ENCODE assay signal across 18 mouse cellular contexts in genomic region chr7:100323721-100324120, GRCm38 (mm10). TPM values are rescaled to one million over a fixed set of nuclear protein-coding genes. Genes with fewer than 3 reads are reported as not detected.
DNase-seq lines count a peak whose midpoint lies in the region; TF ChIP-seq lines count a peak whose summit lies in the region.
"Had no signal": no experiment of that assay in that cellular context is flagged by ENCODE, and none has a peak within 500 bp of the region (broad histone marks: within the 10 kb centered on the region; RNA-seq: fewer than 3 reads in every experiment).

No protein-coding gene starts in this region.

- H3K4me1 ChIP-seq in kidney, adult 2 months (ENCODE audit: control insufficient read depth, insufficient read depth, low read length), result no peaks in the 10 kb centered on the region
- peaks cover 5% of the 10 kb centered on the region for H3K4me1 ChIP-seq in lung, adult 2 months (ENCODE audit: control insufficient read depth, insufficient read depth, low read length)
- H3K4me1 ChIP-seq: embryonic facial prominence, embryonic 12.5 days; hindbrain, embryonic 12.5 days had no signal

- no peak for TF ChIP-seq CTCF in kidney, adult 2 months (conservative IDR thresholded peaks at IDR 0.05; ENCODE audit: insufficient read depth, insufficient read length, low read depth, low read length)
- TF ChIP-seq CTCF in lung, adult 2 months (IDR thresholded peaks at IDR 0.05; ENCODE audit: insufficient read depth, low read length), result no peak

- H3K27ac ChIP-seq in kidney, adult 2 months (ENCODE audit: insufficient read depth, low read depth, low read length), result no peak overlapping the region
- H3K27ac ChIP-seq: embryonic facial prominence, embryonic 12.5 days; gastrocnemius, adult 2 months; hindbrain, embryonic 12.5 days had no signal

- H3K36me3 ChIP-seq in kidney, adult 2 months (ENCODE audit: control insufficient read depth, insufficient read depth, low read length), result no peaks in the 10 kb centered on the region

- peak; percentile 2 for DNase-seq in kidney, adult 2 months
- no peak for DNase-seq in kidney, adult 11 months
- peak; percentile 33 for DNase-seq in lung, adult 2 months
- DNase-seq in lung, postnatal 10 days, result peak; percentile 52
- DNase-seq in spleen, adult 12 weeks (ENCODE audit: low spot score), result no peak
- DNase-seq in cerebellum, adult 11-12 months, result no peak
- DNase-seq in frontal cortex, postnatal 10 days (ENCODE audit: low spot score in 2 of 2), result no peak
- DNase-seq: adrenal gland, adult 2 months; cerebellum, adult 11 months; cerebellum, adult 9-10 months; cerebellum, postnatal 25 days; gastrocnemius, adult 2 months; gastrocnemius, postnatal 25 days; heart, postnatal 10 days; heart, postnatal 4 days had no signal

- TF ChIP-seq POLR2A in kidney, adult 2 months (IDR thresholded peaks at IDR 0.05; ENCODE audit: low read depth, low read length), result no peak
- no peak for TF ChIP-seq POLR2A in lung, adult 2 months (IDR thresholded peaks at IDR 0.05; ENCODE audit: borderline replicate concordance, extremely low read depth, low read depth, low read length)

- no peaks in the 10 kb centered on the region for H3K27me3 ChIP-seq in kidney, adult 2 months (replicated peaks; ENCODE audit: control insufficient read depth, insufficient read depth, low read length)
- H3K27me3 ChIP-seq: CH12.LX; embryonic facial prominence, embryonic 12.5 days; hindbrain, embryonic 12.5 days had no signal

- H3K4me3 ChIP-seq in kidney, adult 2 months (ENCODE audit: insufficient read depth, low read depth, low read length), result no peak overlapping the region
- no peak overlapping the region for H3K4me3 ChIP-seq in lung, adult 2 months (replicated peaks; ENCODE audit: extremely low read depth, low read depth, low read length)
- H3K4me3 ChIP-seq: embryonic facial prominence, embryonic 12.5 days; gastrocnemius, adult 2 months; hindbrain, embryonic 12.5 days had no signal

- 50% methylated on average over 3 of the region's 3 CpGs for WGBS in kidney, adult 2 months
- 45% methylated on average over 3 of the region's 3 CpGs for WGBS in lung, adult 2 months

RNA-seq across cellular contexts. Expression of gene P4ha3, which starts 38.4 kb away (rescaled TPM):
- polyA plus RNA-seq in kidney, adult 2 months (2012; rRNA removed), result 0.19 and 0.22 TPM in 2 replicates
- polyA plus RNA-seq in lung, adult 2 months (2012; rRNA removed), result 0.77 and 1.2 TPM in 2 replicates

RNA-seq across cellular contexts. Expression of gene C2cd3, which starts 48.3 kb away (rescaled TPM):
- polyA plus RNA-seq in kidney, adult 2 months (2012; rRNA removed), result 16.7 and 16.8 TPM in 2 replicates
- polyA plus RNA-seq in lung, adult 2 months (2012; rRNA removed), result 14.7 and 16.6 TPM in 2 replicates

RNA-seq across cellular contexts. Expression of gene Ppme1, which starts 48.4 kb away (rescaled TPM):
- 94.0 and 100 TPM in 2 replicates for polyA plus RNA-seq in kidney, adult 2 months (2012; rRNA removed)
- 77.0 and 93.3 TPM in 2 replicates for polyA plus RNA-seq in lung, adult 2 months (2012; rRNA removed)

Comparison
In these comparisons a context has a peak if more than half of its experiments do, and no peak if none do; other contexts are left out.
1. DNase-seq: peak in kidney, adult 2 months (single experiment), lung, adult 2 months (single experiment) and lung, postnatal 10 days (single experiment); none in kidney, adult 11 months (single experiment), spleen, adult 12 weeks (single experiment), cerebellum, adult 11-12 months (single experiment) and frontal cortex, postnatal 10 days (0 of 2).